Mouse (Mus musculus) embryonic facial prominence, embryonic 15.5 days (tissue): Measurements from ENCODE around the gene Gm6583. TPM values are rescaled to one million over a fixed set of nuclear protein-coding genes. Genes with fewer than 3 reads are reported as not detected.

Experiments used
- ATAC-seq: fragments of 200-750 bp; cut with Nextera tagmentation; 2 replicates; pipeline ENCODE4 v1.8.0; 2017; ENCODE audit warnings: low read depth, moderate TSS enrichment; ENCODE audit not compliant: insufficient number of reproducible peaks, low FRiP score, low TSS enrichment
- H3K27ac ChIP-seq: fragments of 300-500 bp; sonication (generic); replicated peaks from 2 replicates; pipeline ENCODE4 v1.5.1; 2015; ENCODE audit warnings: mild to moderate bottlenecking, inconsistent platforms
- H3K27me3 ChIP-seq: fragments of 300-500 bp; sonication (generic); 2 replicates; pipeline ENCODE4 v1.6.1; 2015; ENCODE audit warnings: inconsistent platforms
- H3K36me3 ChIP-seq: fragments of 300-500 bp; sonication (generic); 2 replicates; pipeline ENCODE4 v1.6.1; 2015; ENCODE audit warnings: mild to moderate bottlenecking, inconsistent platforms
- H3K4me1 ChIP-seq: fragments of 300-500 bp; sonication (generic); 2 replicates; pipeline ENCODE4 v1.6.1; 2015; ENCODE audit warnings: inconsistent platforms
- H3K4me2 ChIP-seq: fragments of 300-500 bp; sonication (generic); replicated peaks from 2 replicates; pipeline ENCODE4 v1.6.1; 2015; ENCODE audit warnings: mild to moderate bottlenecking, inconsistent platforms
- H3K4me3 ChIP-seq: fragments of 300-500 bp; sonication (generic); replicated peaks from 2 replicates; pipeline ENCODE4 v1.5.1; 2015; ENCODE audit warnings: mild to moderate bottlenecking, inconsistent platforms
- H3K9ac ChIP-seq: fragments of 300-500 bp; sonication (generic); 2 replicates; pipeline ENCODE4 v1.6.1; 2015; ENCODE audit warnings: inconsistent platforms
- H3K9me3 ChIP-seq: fragments of 300-500 bp; sonication (generic); replicated peaks from 2 replicates; pipeline ENCODE4 v1.6.1; 2016; ENCODE audit warnings: inconsistent platforms
- WGBS: fragments of 180-500 bp; shearing (Covaris S2); methylation state at CpG from one replicate; pipeline ENCODE4 v1.1.7; 2015; 5-methylcytosine and 5-hydroxymethylcytosine counted together
- polyA plus RNA-seq: library from polyadenylated mRNA; unstranded; fragments of >200 nt; fragmentation: Nextera tagmentation; extraction: Ambion mirVana; gene quantifications from 2 replicates; pipeline ENCODE4 v1.2.1, GENCODE M21; 2015

Gene Gm6583
- polyA plus RNA-seq, 1 experiment from 2014 or later: 0.31 TPM

GRCm38 (mm10) chr5:112384805-112385472 lies 29.1 kb upstream of the Gm6583 start:
- no peaks in the 10 kb centered on the region for H3K27me3 ChIP-seq
- H3K9me3 ChIP-seq: no peaks in the 10 kb centered on the region
- 82% methylated on average over 13 of the region's 13 CpGs for WGBS
- no peak overlapping the region for H3K9ac ChIP-seq
- H3K27ac ChIP-seq: no peak overlapping the region
- no peak overlapping the region for H3K4me3 ChIP-seq
- H3K4me2 ChIP-seq: no peak overlapping the region
- no peaks in the 10 kb centered on the region for H3K36me3 ChIP-seq
- H3K4me1 ChIP-seq: peaks cover 15% of the 10 kb centered on the region
- ATAC-seq: no peak

GRCm38 (mm10) chr5:112382641-112383330 lies 27.0 kb upstream of the Gm6583 start:
- Histone ChIP-seq H3K4me3 (no peak overlapping the region), H3K27me3 (no peaks in the 10 kb centered on the region), H3K4me2 (no peak overlapping the region), H3K27ac (peak overlapping the region; percentile 87), H3K4me1 (peaks cover 15% of the 10 kb centered on the region), H3K9me3 (no peaks in the 10 kb centered on the region), H3K36me3 (peaks cover 17% of the 10 kb centered on the region), H3K9ac (no peak overlapping the region)
- peak; percentile 71 for ATAC-seq
- 32% methylated on average over 17 of the region's 17 CpGs for WGBS

- no peak overlapping the region for H3K4me2 ChIP-seq
- no peak overlapping the region for H3K4me3 ChIP-seq
- peaks cover 15% of the 10 kb centered on the region for H3K4me1 ChIP-seq
- WGBS: 65% methylated on average over 9 of the region's 9 CpGs
- H3K36me3 ChIP-seq: peaks cover 24% of the 10 kb centered on the region
- no peaks in the 10 kb centered on the region for H3K9me3 ChIP-seq
- peak overlapping the region; percentile 87 for H3K27ac ChIP-seq
- no peaks in the 10 kb centered on the region for H3K27me3 ChIP-seq
- no peak overlapping the region for H3K9ac ChIP-seq
- no peak for ATAC-seq
Observed at GRCm38 (mm10) chr5:112382042-112382441, 26.2 kb upstream of the Gm6583 start.

GRCm38 (mm10) chr5:112381154-112381553 lies 25.3 kb upstream of the Gm6583 start:
- Histone ChIP-seq H3K27ac (no peak overlapping the region), H3K9ac (no peak overlapping the region), H3K27me3 (no peaks in the 10 kb centered on the region), H3K36me3 (peaks cover 28% of the 10 kb centered on the region), H3K4me2 (no peak overlapping the region), H3K9me3 (no peaks in the 10 kb centered on the region), H3K4me3 (no peak overlapping the region), H3K4me1 (peaks cover 15% of the 10 kb centered on the region)
- no peak for ATAC-seq
- 83% methylated on average over 11 of the region's 11 CpGs for WGBS

- Histone ChIP-seq H3K9me3 (no peaks in the 10 kb centered on the region), H3K4me1 (peaks cover 15% of the 10 kb centered on the region), H3K36me3 (peaks cover 50% of the 10 kb centered on the region), H3K4me2 (no peak overlapping the region), H3K9ac (no peak overlapping the region), H3K27me3 (no peaks in the 10 kb centered on the region), H3K4me3 (no peak overlapping the region), H3K27ac (no peak overlapping the region)
- no peak for ATAC-seq
- WGBS: 69% methylated on average over 6 of the region's 6 CpGs
Observed at GRCm38 (mm10) chr5:112378716-112379115, 22.9 kb upstream of the Gm6583 start.

- Histone ChIP-seq H3K4me2 (no peak overlapping the region), H3K9ac (no peak overlapping the region), H3K36me3 (peaks cover 60% of the 10 kb centered on the region), H3K27ac (no peak overlapping the region), H3K27me3 (no peaks in the 10 kb centered on the region), H3K4me3 (no peak overlapping the region), H3K4me1 (peaks cover 5% of the 10 kb centered on the region), H3K9me3 (no peaks in the 10 kb centered on the region)
- ATAC-seq: no peak
- 90% methylated on average over 1 of the region's 1 CpGs for WGBS
Observed at GRCm38 (mm10) chr5:112377380-112377779, 21.5 kb upstream of the Gm6583 start.

- ATAC-seq: no peak
- H3K4me3 ChIP-seq: no peak overlapping the region
- H3K4me2 ChIP-seq: no peak overlapping the region
- H3K4me1 ChIP-seq: no peaks in the 10 kb centered on the region
- no peaks in the 10 kb centered on the region for H3K9me3 ChIP-seq
- 92% methylated on average over 4 of the region's 4 CpGs for WGBS
- H3K27me3 ChIP-seq: no peaks in the 10 kb centered on the region
- no peak overlapping the region for H3K9ac ChIP-seq
- peaks cover 72% of the 10 kb centered on the region for H3K36me3 ChIP-seq
- no peak overlapping the region for H3K27ac ChIP-seq
Observed at GRCm38 (mm10) chr5:112376111-112376510, 20.3 kb upstream of the Gm6583 start.

GRCm38 (mm10) chr5:112371933-112372332 lies 16.1 kb upstream of the Gm6583 start:
- ATAC-seq: no peak

GRCm38 (mm10) chr5:112370236-112370813 lies 14.5 kb upstream of the Gm6583 start:
- H3K27ac ChIP-seq: no peak overlapping the region
- H3K4me2 ChIP-seq: no peak overlapping the region
- H3K27me3 ChIP-seq: no peaks in the 10 kb centered on the region
- H3K9me3 ChIP-seq: no peaks in the 10 kb centered on the region
- peaks cover 87% of the 10 kb centered on the region for H3K36me3 ChIP-seq
- H3K4me3 ChIP-seq: no peak overlapping the region
- ATAC-seq: no peak
- no peaks in the 10 kb centered on the region for H3K4me1 ChIP-seq
- H3K9ac ChIP-seq: no peak overlapping the region
- WGBS: 93% methylated on average over 12 of the region's 12 CpGs

More at GRCm38 (mm10) chr5:112371933-112372332, 16.1 kb upstream of the Gm6583 start:
- Histone ChIP-seq H3K9ac (no peak overlapping the region), H3K27me3 (no peaks in the 10 kb centered on the region), H3K27ac (no peak overlapping the region), H3K4me2 (no peak overlapping the region), H3K9me3 (no peaks in the 10 kb centered on the region), H3K4me1 (no peaks in the 10 kb centered on the region), H3K4me3 (no peak overlapping the region), H3K36me3 (peaks cover 87% of the 10 kb centered on the region)
- WGBS: 58% methylated on average over 7 of the region's 7 CpGs

- WGBS: 92% methylated on average over 13 of the region's 13 CpGs
Observed at GRCm38 (mm10) chr5:112369326-112369725, 13.5 kb upstream of the Gm6583 start.

GRCm38 (mm10) chr5:112368666-112369065 lies 12.8 kb upstream of the Gm6583 start:
- 90% methylated on average over 10 of the region's 10 CpGs for WGBS
- Histone ChIP-seq H3K4me1 (no peaks in the 10 kb centered on the region), H3K9ac (no peak overlapping the region), H3K4me2 (no peak overlapping the region), H3K36me3 (peaks cover 90% of the 10 kb centered on the region), H3K9me3 (no peaks in the 10 kb centered on the region), H3K27me3 (no peaks in the 10 kb centered on the region), H3K4me3 (no peak overlapping the region), H3K27ac (no peak overlapping the region)
- no peak for ATAC-seq

More at GRCm38 (mm10) chr5:112369326-112369725, 13.5 kb upstream of the Gm6583 start:
- H3K4me2 ChIP-seq: no peak overlapping the region
- H3K4me3 ChIP-seq: no peak overlapping the region
- H3K9me3 ChIP-seq: no peaks in the 10 kb centered on the region
- peaks cover 87% of the 10 kb centered on the region for H3K36me3 ChIP-seq
- H3K27me3 ChIP-seq: no peaks in the 10 kb centered on the region
- no peaks in the 10 kb centered on the region for H3K4me1 ChIP-seq
- H3K9ac ChIP-seq: no peak overlapping the region
- no peak for ATAC-seq
- H3K27ac ChIP-seq: no peak overlapping the region
